Mouse (Mus musculus) retina, embryonic 14.5 days (tissue): ENCODE measurements around the gene Insl3.
"Not testable (repeated sequence)": the region's sequence is repeated elsewhere in the genome, so short reads cannot be mapped to it uniquely, and the experiment has no call there.

Source experiments
- DNase-seq: peaks from one replicate; pipeline ENCODE4 v3.0.0-alpha.2; 2015; ENCODE audit warnings: low spot score

The Insl3 gene

GRCm38 (mm10) chr8:71709800-71710446, 20.9 kb downstream of the Insl3 start:
- peak; percentile 92 for DNase-seq

GRCm38 (mm10) chr8:71711574-71711973, 22.6 kb downstream of the Insl3 start:
- no peak for DNase-seq

- no peak for DNase-seq
These were observed 26.5 kb downstream of the Insl3 start for GRCm38 (mm10) chr8:71715531-71715930.

- DNase-seq: no peak
These were observed 27.6 kb downstream of the Insl3 start for GRCm38 (mm10) chr8:71716561-71717053.

- no peak for DNase-seq
These were observed 28.1 kb downstream of the Insl3 start for GRCm38 (mm10) chr8:71717096-71717495.

GRCm38 (mm10) chr8:71718252-71718651, 29.2 kb downstream of the Insl3 start:
- DNase-seq: no peak

GRCm38 (mm10) chr8:71719218-71719617, 30.2 kb downstream of the Insl3 start:
- no peak for DNase-seq

GRCm38 (mm10) chr8:71719928-71720457, 31.0 kb downstream of the Insl3 start:
- DNase-seq: peak; percentile 91

- DNase-seq: no peak
These were observed 34.1 kb downstream of the Insl3 start for GRCm38 (mm10) chr8:71723047-71723551.

- DNase-seq: no peak
These were observed 35.4 kb downstream of the Insl3 start for GRCm38 (mm10) chr8:71724389-71724788.

- DNase-seq: peak; percentile 92
These were observed 36.3 kb downstream of the Insl3 start, which contains the start of gene Fcho1 for GRCm38 (mm10) chr8:71725122-71725924. Gene Fcho1 (minus strand): TSS chr8:71725716.

GRCm38 (mm10) chr8:71728240-71728785, 39.3 kb downstream of the Insl3 start:
- DNase-seq: no peak

GRCm38 (mm10) chr8:71728826-71729620, 40.0 kb downstream of the Insl3 start:
- DNase-seq: no peak

GRCm38 (mm10) chr8:71731652-71732230, 42.7 kb downstream of the Insl3 start:
- no peak for DNase-seq

GRCm38 (mm10) chr8:71738316-71738715, 49.3 kb downstream of the Insl3 start:
- DNase-seq: not testable (repeated sequence)
